Mouse (Mus musculus): ENCODE measurements around the gene Ablim2. TPM values are rescaled to one million over a fixed set of nuclear protein-coding genes. Genes with fewer than 3 reads are reported as not detected.

Gene Ablim2
- polyA plus RNA-seq, 1 experiment from 2014 or later = 9.6 TPM

DNA sequence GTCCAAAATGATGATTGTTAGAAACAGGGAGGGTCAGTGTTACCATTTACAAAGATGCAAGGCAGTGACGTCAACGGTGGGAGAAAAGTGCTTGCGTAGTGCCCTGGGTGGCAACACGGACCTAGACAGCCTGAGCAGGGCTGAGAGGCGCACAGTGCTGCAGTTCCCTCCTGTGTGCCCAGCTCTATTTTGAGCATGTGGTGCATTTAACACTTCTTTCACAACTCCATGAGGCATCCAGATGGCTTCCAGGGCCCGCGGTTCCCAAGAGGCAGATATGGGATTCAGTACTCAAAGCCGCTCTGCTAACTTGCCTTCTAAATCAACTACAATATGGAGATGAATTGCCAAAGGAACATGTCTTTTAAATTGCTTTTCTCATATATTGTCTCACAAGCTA is 121.5 kb downstream of the Ablim2 start:
- DNase-seq (no peak), ATAC-seq (ENCODE audit: low FRiP score, low TSS enrichment) (no peak)
- Histone ChIP-seq H3K4me3 (replicated peaks; ENCODE audit: low read depth, low read length) (no peak overlapping the region), H3K9me3 (ENCODE audit: control insufficient read depth, low read length) (no peaks in the 10 kb centered on the region), H3K4me1 (ENCODE audit: control insufficient read depth, insufficient read depth, low read length) (no peaks in the 10 kb centered on the region), H3K9ac (replicated peaks; ENCODE audit: low read length) (no peak overlapping the region), H3K27me3 (ENCODE audit: control insufficient read depth, insufficient read depth, low read length) (no peaks in the 10 kb centered on the region), H3K4me2 (ENCODE audit: low read length) (no peak overlapping the region), H3K36me3 (ENCODE audit: control insufficient read depth, insufficient read depth, low read length) (no peaks in the 10 kb centered on the region), H3K27ac (replicated peaks; ENCODE audit: low read depth, low read length) (no peak overlapping the region)
- 83% methylated on average over 8 of the region's 8 CpGs for WGBS

DNA sequence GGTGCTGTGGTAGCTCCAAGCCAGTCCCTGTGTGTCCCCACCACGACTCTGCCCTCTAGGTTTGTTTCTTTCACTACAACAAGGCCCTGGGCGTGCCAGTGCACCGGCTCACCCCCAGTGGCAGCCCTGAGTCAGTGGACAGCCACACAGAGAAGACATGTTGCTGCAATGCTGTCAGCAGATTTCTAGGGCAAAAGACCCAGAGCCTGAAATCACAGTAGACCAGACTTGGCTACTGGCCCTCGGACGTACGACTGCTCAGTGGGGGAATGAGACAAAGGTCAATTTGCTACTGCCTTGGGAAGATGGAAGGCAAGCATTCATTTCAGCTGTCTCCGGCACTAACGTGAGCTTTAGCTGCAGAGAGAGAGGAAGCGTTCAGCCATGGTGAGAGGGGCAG is 124.7 kb downstream of the Ablim2 start:
- WGBS = 53% methylated on average over 9 of the region's 9 CpGs
- no peaks in the 10 kb centered on the region for H3K9me3 ChIP-seq (ENCODE audit: control insufficient read depth, low read length)
- ATAC-seq (ENCODE audit: low FRiP score, low TSS enrichment) = no peak
- H3K4me2 ChIP-seq (ENCODE audit: low read length) = no peak overlapping the region
- H3K36me3 ChIP-seq (ENCODE audit: control insufficient read depth, insufficient read depth, low read length) = no peaks in the 10 kb centered on the region
- H3K4me1 ChIP-seq (ENCODE audit: control insufficient read depth, insufficient read depth, low read length) = no peaks in the 10 kb centered on the region
- no peak for DNase-seq
- no peaks in the 10 kb centered on the region for H3K27me3 ChIP-seq (ENCODE audit: control insufficient read depth, insufficient read depth, low read length)
- no peak overlapping the region for H3K9ac ChIP-seq (replicated peaks; ENCODE audit: low read length)
- no peak overlapping the region for H3K4me3 ChIP-seq (replicated peaks; ENCODE audit: low read depth, low read length)
- no peak overlapping the region for H3K27ac ChIP-seq (replicated peaks; ENCODE audit: low read depth, low read length)

DNA sequence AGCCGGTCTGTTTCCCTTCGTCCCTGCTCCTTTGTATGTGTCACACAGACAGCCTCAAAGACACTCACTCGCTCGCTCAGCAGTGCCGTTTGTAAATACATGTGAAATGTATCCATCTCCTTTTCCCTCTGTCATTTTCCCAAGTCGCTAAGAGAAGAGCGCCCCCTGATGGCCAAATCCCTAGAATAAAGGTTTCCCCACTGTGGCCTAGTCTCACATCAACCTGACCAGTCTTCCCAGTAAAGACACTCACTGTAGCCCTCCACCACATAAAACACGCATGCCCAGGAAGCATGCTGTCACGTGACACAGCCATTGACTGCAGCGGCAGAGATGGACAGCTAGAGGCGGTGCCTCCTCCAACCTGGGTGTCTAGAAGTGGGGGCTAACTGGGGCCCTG is 126.6 kb downstream of the Ablim2 start:
- no peaks in the 10 kb centered on the region for H3K36me3 ChIP-seq (ENCODE audit: control insufficient read depth, insufficient read depth, low read length)
- peak; percentile 48; the same call in 1 of the 2 replicates for ATAC-seq (ENCODE audit: low FRiP score, low TSS enrichment)
- 35% methylated on average over 11 of the region's 11 CpGs for WGBS

DNA sequence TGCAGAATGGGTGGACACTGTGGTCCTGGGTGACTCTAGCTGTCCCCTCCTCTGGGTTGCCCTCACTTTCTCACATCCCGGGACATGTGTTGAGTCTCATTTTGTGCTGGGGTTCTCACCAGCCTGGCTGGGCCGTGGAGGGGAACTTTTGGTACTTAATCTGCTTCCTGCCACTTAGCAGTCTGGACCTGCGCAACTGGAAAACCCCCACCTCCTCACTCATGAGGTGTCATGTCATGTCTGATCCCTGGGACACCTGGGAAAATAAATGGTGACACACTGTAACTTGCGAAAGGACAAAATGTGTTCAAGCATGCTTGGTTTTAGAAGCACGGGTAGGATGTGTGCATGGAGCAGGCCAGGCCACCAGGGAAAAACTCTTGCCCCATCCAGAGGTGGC is 127.0 kb downstream of the Ablim2 start:
- H3K4me2 ChIP-seq (ENCODE audit: low read length) = no peak overlapping the region
- H3K4me3 ChIP-seq (replicated peaks; ENCODE audit: low read depth, low read length) = no peak overlapping the region
- H3K9me3 ChIP-seq (ENCODE audit: control insufficient read depth, low read length) = no peaks in the 10 kb centered on the region
- H3K9ac ChIP-seq (replicated peaks; ENCODE audit: low read length) = no peak overlapping the region
- no peak for ATAC-seq (ENCODE audit: low FRiP score, low TSS enrichment)
- H3K36me3 ChIP-seq (ENCODE audit: control insufficient read depth, insufficient read depth, low read length) = no peaks in the 10 kb centered on the region
- no peak overlapping the region for H3K27ac ChIP-seq (replicated peaks; ENCODE audit: low read depth, low read length)
- H3K4me1 ChIP-seq (ENCODE audit: control insufficient read depth, insufficient read depth, low read length) = no peaks in the 10 kb centered on the region
- 91% methylated on average over 5 of the region's 5 CpGs for WGBS
- no peaks in the 10 kb centered on the region for H3K27me3 ChIP-seq (ENCODE audit: control insufficient read depth, insufficient read depth, low read length)
- DNase-seq = no peak

More for the DNA sequence above, 126.6 kb downstream of the Ablim2 start:
- peak; percentile 71 for DNase-seq
- Histone ChIP-seq H3K4me3 (replicated peaks; ENCODE audit: low read depth, low read length) (no peak overlapping the region), H3K4me2 (ENCODE audit: low read length) (no peak overlapping the region), H3K4me1 (ENCODE audit: control insufficient read depth, insufficient read depth, low read length) (no peaks in the 10 kb centered on the region), H3K9ac (replicated peaks; ENCODE audit: low read length) (no peak overlapping the region), H3K27me3 (ENCODE audit: control insufficient read depth, insufficient read depth, low read length) (no peaks in the 10 kb centered on the region), H3K27ac (replicated peaks; ENCODE audit: low read depth, low read length) (no peak overlapping the region), H3K9me3 (ENCODE audit: control insufficient read depth, low read length) (no peaks in the 10 kb centered on the region)

DNA sequence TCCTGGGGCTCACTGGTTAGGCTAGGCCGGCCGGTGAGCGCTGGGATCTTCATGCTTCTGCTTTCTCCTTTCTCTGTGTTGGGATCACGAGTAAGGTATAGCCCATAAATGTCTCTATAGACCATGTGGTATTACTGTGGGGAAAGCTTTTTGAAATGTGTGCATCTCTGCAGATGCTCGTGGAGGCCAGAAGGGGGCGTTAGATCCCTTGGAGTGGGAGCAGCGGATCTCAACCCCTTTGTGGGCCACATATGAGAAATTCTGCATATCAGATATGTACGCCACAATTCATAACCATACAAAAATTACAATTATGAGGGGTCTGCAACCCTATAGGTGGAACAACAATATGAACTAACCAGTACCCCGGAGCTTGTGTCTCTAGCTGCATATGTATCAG is 131.3 kb downstream of the Ablim2 start:
- Histone ChIP-seq H3K9me3 (ENCODE audit: control insufficient read depth, low read length) (no peaks in the 10 kb centered on the region), H3K4me2 (ENCODE audit: low read length) (no peak overlapping the region), H3K4me3 (replicated peaks; ENCODE audit: low read depth, low read length) (no peak overlapping the region), H3K27ac (replicated peaks; ENCODE audit: low read depth, low read length) (no peak overlapping the region), H3K4me1 (ENCODE audit: control insufficient read depth, insufficient read depth, low read length) (peaks cover 5% of the 10 kb centered on the region; the same call in 1 of the 2 replicates), H3K27me3 (ENCODE audit: control insufficient read depth, insufficient read depth, low read length) (no peaks in the 10 kb centered on the region), H3K36me3 (ENCODE audit: control insufficient read depth, insufficient read depth, low read length) (no peaks in the 10 kb centered on the region), H3K9ac (replicated peaks; ENCODE audit: low read length) (no peak overlapping the region)
- no peak for ATAC-seq (ENCODE audit: low FRiP score, low TSS enrichment)
- 54% methylated on average over 9 of the region's 9 CpGs for WGBS
- peak; percentile 64 for DNase-seq

DNA sequence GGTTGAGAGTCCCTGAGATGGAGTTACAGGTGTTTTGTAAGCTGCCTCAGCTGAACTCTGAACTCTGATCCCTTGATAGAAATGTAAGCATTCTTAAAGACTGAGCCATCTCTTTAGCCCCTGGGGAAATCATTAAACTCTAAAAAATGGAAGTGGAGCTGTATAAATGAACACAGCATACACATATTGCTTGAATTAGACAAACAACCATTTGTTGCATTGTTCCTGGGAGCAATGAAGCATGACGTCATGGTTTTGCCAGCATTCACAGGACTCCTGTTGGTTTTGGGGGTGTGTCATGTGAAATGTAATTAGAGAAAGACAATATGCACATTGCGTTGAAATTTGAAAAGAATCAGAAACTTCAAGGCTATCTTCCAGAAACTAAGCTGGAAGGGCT is 132.0 kb downstream of the Ablim2 start:
- Histone ChIP-seq H3K36me3 (ENCODE audit: control insufficient read depth, insufficient read depth, low read length) (no peaks in the 10 kb centered on the region), H3K4me3 (replicated peaks; ENCODE audit: low read depth, low read length) (no peak overlapping the region), H3K9me3 (ENCODE audit: control insufficient read depth, low read length) (no peaks in the 10 kb centered on the region), H3K4me1 (ENCODE audit: control insufficient read depth, insufficient read depth, low read length) (peaks cover 6% of the 10 kb centered on the region; the same call in 1 of the 2 replicates), H3K27me3 (ENCODE audit: control insufficient read depth, insufficient read depth, low read length) (no peaks in the 10 kb centered on the region), H3K9ac (replicated peaks; ENCODE audit: low read length) (no peak overlapping the region), H3K4me2 (ENCODE audit: low read length) (no peak overlapping the region), H3K27ac (replicated peaks; ENCODE audit: low read depth, low read length) (no peak overlapping the region)
- DNase-seq (no peak), ATAC-seq (ENCODE audit: low FRiP score, low TSS enrichment) (no peak)
- WGBS = 41% methylated on average over 2 of the region's 2 CpGs

DNA sequence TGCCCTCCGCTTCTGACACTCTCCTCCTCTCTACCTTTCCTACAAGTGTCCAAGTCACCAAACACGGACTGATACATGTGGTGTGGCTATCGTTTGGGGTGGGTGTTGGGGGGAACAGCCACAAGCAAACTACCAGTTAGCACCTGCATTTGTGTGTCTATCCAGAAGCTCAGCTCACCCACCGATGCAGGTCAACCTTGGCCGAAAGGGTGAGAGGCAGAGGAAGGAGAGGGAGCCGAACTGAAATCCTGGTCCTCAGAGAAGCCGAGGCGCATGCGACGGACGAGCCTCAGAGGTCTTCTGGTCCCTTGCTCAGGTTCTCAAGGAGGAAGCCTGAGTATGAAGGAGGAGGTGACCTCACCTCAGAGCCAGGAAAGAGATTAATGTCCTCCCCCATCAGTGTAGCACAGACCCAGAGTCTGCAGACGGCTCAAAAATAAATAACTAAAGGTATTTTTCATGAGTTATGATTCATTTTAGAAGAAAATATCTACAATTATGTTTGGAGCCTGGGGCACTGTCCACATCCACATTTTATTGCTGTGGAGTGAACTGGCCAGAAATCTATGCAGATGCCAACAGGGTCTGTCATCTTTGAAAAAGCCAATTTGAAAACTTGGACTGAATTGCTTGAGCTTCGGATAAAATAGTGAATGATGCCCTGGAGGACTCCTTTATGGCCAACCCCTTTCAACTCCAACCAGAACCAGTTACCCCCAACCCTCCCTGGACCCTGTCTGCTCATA is 133.5 kb downstream of the Ablim2 start:
- 93% methylated on average over 13 of the region's 13 CpGs for WGBS
- no peak for DNase-seq
- ATAC-seq (ENCODE audit: low FRiP score, low TSS enrichment) = no peak
- Histone ChIP-seq H3K4me1 (ENCODE audit: control insufficient read depth, insufficient read depth, low read length) (peaks cover 20% of the 10 kb centered on the region), H3K9me3 (ENCODE audit: control insufficient read depth, low read length) (no peaks in the 10 kb centered on the region), H3K27ac (replicated peaks; ENCODE audit: low read depth, low read length) (no peak overlapping the region), H3K9ac (replicated peaks; ENCODE audit: low read length) (no peak overlapping the region), H3K4me2 (ENCODE audit: low read length) (no peak overlapping the region), H3K4me3 (replicated peaks; ENCODE audit: low read depth, low read length) (no peak overlapping the region), H3K27me3 (ENCODE audit: control insufficient read depth, insufficient read depth, low read length) (no peaks in the 10 kb centered on the region), H3K36me3 (ENCODE audit: control insufficient read depth, insufficient read depth, low read length) (no peaks in the 10 kb centered on the region)

DNA sequence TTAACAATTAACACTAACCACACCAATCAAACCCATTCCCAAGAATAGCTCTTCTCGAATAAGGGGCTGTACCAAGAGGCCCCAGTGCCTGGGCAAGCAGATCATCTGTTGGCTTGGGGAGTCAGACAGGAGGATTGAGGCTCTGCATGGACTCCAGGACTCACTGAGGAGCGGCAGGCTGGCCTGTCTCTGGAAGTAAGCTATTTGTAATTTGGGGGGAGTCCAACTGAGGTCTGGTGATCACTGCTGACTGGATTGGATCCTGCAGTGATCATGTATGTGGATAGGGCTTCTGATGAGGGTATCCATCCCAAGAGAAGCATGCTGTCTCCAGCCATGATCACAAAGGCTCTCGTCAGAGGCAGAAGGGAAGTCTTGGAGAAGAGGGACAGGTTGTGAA is 134.7 kb downstream of the Ablim2 start:
- 81% methylated on average over 3 of the region's 3 CpGs for WGBS
- H3K4me2 ChIP-seq (ENCODE audit: low read length) = peak overlapping the region; percentile 90; the same call in 1 of the 2 replicates
- peak overlapping the region; percentile 55; the same call in 1 of the 2 replicates for H3K27ac ChIP-seq (replicated peaks; ENCODE audit: low read depth, low read length)
- ATAC-seq (ENCODE audit: low FRiP score, low TSS enrichment) (no peak), DNase-seq (no peak)
- no peak overlapping the region for H3K4me3 ChIP-seq (replicated peaks; ENCODE audit: low read depth, low read length)
- no peaks in the 10 kb centered on the region for H3K27me3 ChIP-seq (ENCODE audit: control insufficient read depth, insufficient read depth, low read length)
- H3K9me3 ChIP-seq (ENCODE audit: control insufficient read depth, low read length) = no peaks in the 10 kb centered on the region
- H3K36me3 ChIP-seq (ENCODE audit: control insufficient read depth, insufficient read depth, low read length) = no peaks in the 10 kb centered on the region
- H3K9ac ChIP-seq (replicated peaks; ENCODE audit: low read length) = no peak overlapping the region
- peaks cover 30% of the 10 kb centered on the region for H3K4me1 ChIP-seq (ENCODE audit: control insufficient read depth, insufficient read depth, low read length)
